ENCODE assay signal across 13 mouse cellular contexts in the genomic region with DNA sequence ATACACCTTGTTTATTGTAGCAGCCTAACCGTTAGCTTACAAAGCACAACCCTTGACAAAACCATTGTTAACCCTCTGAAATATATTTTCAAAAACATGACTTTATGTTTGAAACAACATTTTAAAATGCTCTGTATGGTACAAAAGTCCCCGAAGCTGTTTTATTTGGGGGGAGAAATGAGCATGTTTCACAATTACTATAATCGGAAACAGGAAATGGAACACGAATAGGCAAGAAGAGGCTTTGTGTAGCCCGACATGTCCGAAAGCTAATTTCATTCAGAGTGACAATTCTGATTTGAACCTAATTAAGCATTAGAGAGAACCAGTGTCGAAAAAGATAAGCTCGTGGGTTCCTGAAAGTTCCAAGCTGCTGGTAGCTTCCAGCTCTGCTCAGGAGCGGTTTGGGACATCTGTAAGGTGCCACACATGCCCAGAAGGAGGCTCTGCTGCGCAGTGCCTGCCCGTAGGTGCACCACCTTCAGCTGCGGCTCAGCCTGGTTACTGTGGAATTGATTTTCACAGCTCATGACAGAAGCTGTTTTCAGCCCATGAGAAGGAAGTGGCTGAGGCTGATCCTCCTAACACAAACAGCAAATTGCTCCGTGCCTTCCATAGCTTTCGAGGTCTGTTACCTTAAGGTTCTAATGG. TPM values are rescaled to one million over a fixed set of nuclear protein-coding genes. Genes with fewer than 3 reads are reported as not detected.
DNase-seq lines count a peak whose midpoint lies in the region; ATAC-seq lines count a peak whose summit lies in the region.
"Had no signal": no experiment of that assay in that cellular context is flagged by ENCODE, and none has a peak within 500 bp of the region (broad histone marks: within the 10 kb centered on the region; RNA-seq: fewer than 3 reads in every experiment).

No protein-coding gene starts in this region.

- ATAC-seq in forebrain, embryonic 14.5 days, result peak; percentile 55; the same call in 1 of the 2 replicates
- ATAC-seq in forebrain, embryonic 11.5 days (replicated peaks; ENCODE audit: low FRiP score), result no peak
- ATAC-seq in midbrain, embryonic 16.5 days, result peak; percentile 62; the same call in 1 of the 2 replicates

- H3K9me3 ChIP-seq in forebrain, embryonic 14.5 days (replicated peaks; ENCODE audit: control insufficient read depth, low read length), result no peaks in the 10 kb centered on the region
- no peaks in the 10 kb centered on the region for H3K9me3 ChIP-seq in forebrain, embryonic 11.5 days (ENCODE audit: control insufficient read depth, low read length)
- no peaks in the 10 kb centered on the region for H3K9me3 ChIP-seq in midbrain, embryonic 16.5 days (replicated peaks; ENCODE audit: control insufficient read depth, low read length, poor library complexity, severe bottlenecking)
- H3K9me3 ChIP-seq: limb, embryonic 15.5 days had no signal

- H3K4me1 ChIP-seq in forebrain, embryonic 14.5 days (ENCODE audit: control insufficient read depth, insufficient read depth, low read length), result no peaks in the 10 kb centered on the region
- H3K4me1 ChIP-seq in forebrain, embryonic 11.5 days (replicated peaks; ENCODE audit: control insufficient read depth, insufficient read depth, low read length), result no peaks in the 10 kb centered on the region
- H3K4me1 ChIP-seq in midbrain, embryonic 16.5 days (ENCODE audit: control insufficient read depth, insufficient read depth, low read length), result no peaks in the 10 kb centered on the region; the same call in 1 of the 2 replicates

- H3K36me3 ChIP-seq in forebrain, embryonic 14.5 days (ENCODE audit: control insufficient read depth, insufficient read depth, low read length), result no peaks in the 10 kb centered on the region
- H3K36me3 ChIP-seq in forebrain, embryonic 11.5 days (ENCODE audit: control insufficient read depth, insufficient read depth, low read length), result no peaks in the 10 kb centered on the region
- no peaks in the 10 kb centered on the region for H3K36me3 ChIP-seq in midbrain, embryonic 16.5 days (ENCODE audit: control insufficient read depth, insufficient read depth, low read length)
- H3K36me3 ChIP-seq: limb, embryonic 15.5 days had no signal

- no peak overlapping the region for H3K27ac ChIP-seq in forebrain, embryonic 14.5 days (ENCODE audit: low read depth, low read length)
- no peak overlapping the region for H3K27ac ChIP-seq in forebrain, embryonic 11.5 days (ENCODE audit: low read depth, low read length)
- no peak overlapping the region for H3K27ac ChIP-seq in midbrain, embryonic 16.5 days (ENCODE audit: low read length)
- H3K27ac ChIP-seq: limb, embryonic 15.5 days had no signal

- DNase-seq in forebrain, embryonic 14.5 days (ENCODE audit: low spot score), result peak; percentile 44
- DNase-seq in forebrain, embryonic 11.5 days (ENCODE audit: low spot score), result no peak
- DNase-seq in left cerebral cortex, adult 18-20 months (ENCODE audit: low spot score in 2 of 2), result peak; percentile 16 to 33
- no peak for DNase-seq in left cerebral cortex, adult 11 months (ENCODE audit: low spot score)
- peak; percentile 27 for DNase-seq in embryo, embryonic 11 days
- DNase-seq in adrenal gland, postnatal 25 days, result no peak
- no peak for DNase-seq in adrenal gland, adult (ENCODE audit: inconsistent age in 2 of 2, low spot score in 1 of 2)
- DNase-seq: adrenal gland, postnatal 14 days; heart, postnatal 36 days; spleen, adult 18-20 months had no signal

- H3K9ac ChIP-seq in forebrain, embryonic 14.5 days (ENCODE audit: low read length), result no peak overlapping the region
- no peak overlapping the region for H3K9ac ChIP-seq in forebrain, embryonic 11.5 days (ENCODE audit: low read length)
- H3K9ac ChIP-seq in midbrain, embryonic 16.5 days (ENCODE audit: low read depth, low read length), result no peak overlapping the region
- H3K9ac ChIP-seq: limb, embryonic 15.5 days had no signal

- H3K4me2 ChIP-seq in forebrain, embryonic 14.5 days (ENCODE audit: low read length), result no peak overlapping the region
- no peak overlapping the region for H3K4me2 ChIP-seq in forebrain, embryonic 11.5 days (ENCODE audit: low read depth, low read length, severe bottlenecking)
- peak overlapping the region; percentile 9; the same call in 1 of the 2 replicates for H3K4me2 ChIP-seq in midbrain, embryonic 16.5 days (ENCODE audit: low read length)
- H3K4me2 ChIP-seq: limb, embryonic 15.5 days had no signal

- 62% methylated on average over 14 of the region's 14 CpGs for WGBS in forebrain, embryonic 14.5 days
- 77% methylated on average over 14 of the region's 14 CpGs for WGBS in forebrain, embryonic 11.5 days
- WGBS in midbrain, embryonic 16.5 days, result 68% methylated on average over 14 of the region's 14 CpGs

- H3K27me3 ChIP-seq in forebrain, embryonic 14.5 days (replicated peaks; ENCODE audit: control insufficient read depth, insufficient read depth, low read length), result no peaks in the 10 kb centered on the region
- no peaks in the 10 kb centered on the region for H3K27me3 ChIP-seq in forebrain, embryonic 11.5 days (ENCODE audit: control insufficient read depth, insufficient read depth, low read length)
- H3K27me3 ChIP-seq in midbrain, embryonic 16.5 days (ENCODE audit: control insufficient read depth, insufficient read depth, low read depth, low read length), result no peaks in the 10 kb centered on the region
- H3K27me3 ChIP-seq: limb, embryonic 15.5 days had no signal

- no peak overlapping the region for H3K4me3 ChIP-seq in forebrain, embryonic 14.5 days (ENCODE audit: low read depth, low read length)
- no peak overlapping the region for H3K4me3 ChIP-seq in forebrain, embryonic 11.5 days (ENCODE audit: low read depth, low read length)
- no peak overlapping the region for H3K4me3 ChIP-seq in midbrain, embryonic 16.5 days (ENCODE audit: low read depth, low read length)
- H3K4me3 ChIP-seq: erythroblast, embryonic 14.5 days; limb, embryonic 15.5 days had no signal

RNA-seq across cellular contexts. Expression of gene Gpc6, which starts 12.9 kb away (rescaled TPM):
- 9.0 and 12.1 TPM in 2 replicates for polyA plus RNA-seq in forebrain, embryonic 14.5 days (2014; fragmentation: Nextera tagmentation; extraction: Ambion mirVana)
- polyA plus RNA-seq in forebrain, embryonic 11.5 days (2014; fragmentation: Nextera tagmentation; extraction: Ambion mirVana), result 36.5 and 36.7 TPM in 2 replicates
- 10 to 100 TPM; 12.4 to 12.8 TPM for total RNA-seq in left cerebral cortex, adult 18-20 months (2021)
- polyA plus RNA-seq in midbrain, embryonic 16.5 days (2015; fragmentation: Nextera tagmentation; extraction: Ambion mirVana), result 19.2 and 19.7 TPM in 2 replicates
- 11.5 and 12.1 TPM in 2 replicates for total RNA-seq in adrenal gland, postnatal 25 days (2021)
- polyA plus RNA-seq: erythroblast, embryonic 14.5 days had no signal

Comparison
In these comparisons a context has a peak if more than half of its experiments do, and no peak if none do; other contexts are left out.
1. DNase-seq: peak in forebrain, embryonic 14.5 days (single experiment), left cerebral cortex, adult 18-20 months (2 of 2) and embryo, embryonic 11 days (single experiment); none in forebrain, embryonic 11.5 days (single experiment), left cerebral cortex, adult 11 months (single experiment), adrenal gland, postnatal 25 days (single experiment) and adrenal gland, adult (0 of 2).